Comparison of ENCODE assay signal across 8 mouse cellular contexts in genomic region chr12:71137686-71138085, GRCm38 (mm10). TPM values are rescaled to one million over a fixed set of nuclear protein-coding genes. Genes with fewer than 3 reads are reported as not detected.
DNase-seq lines count a peak whose midpoint lies in the region; ATAC-seq lines count a peak whose summit lies in the region.

No protein-coding gene starts in this region.

- peaks cover 42% of the 10 kb centered on the region for H3K36me3 ChIP-seq in erythroblast, embryonic 14.5 days (ENCODE audit: control insufficient read depth)
- peaks cover 43% of the 10 kb centered on the region for H3K36me3 ChIP-seq in forebrain, embryonic 10.5 days (replicated peaks)
- H3K36me3 ChIP-seq in liver, embryonic 13.5 days = peaks cover 37% of the 10 kb centered on the region

- peak; percentile 21 for DNase-seq in 3T3-L1 (ENCODE audit: low read depth, low spot score)
- DNase-seq in forebrain, embryonic 10.5 days (ENCODE audit: extremely low spot score, low spot score) = no peak
- DNase-seq in liver, embryonic 13.5 days = no peak
- DNase-seq in right cerebral cortex, adult 2 months (ENCODE audit: low spot score in 2 of 2) = no peak
- DNase-seq in cerebellum, postnatal 36 days = no peak
- no peak for DNase-seq in adrenal gland, adult 18-20 months (ENCODE audit: low spot score in 2 of 2)

- peak overlapping the region; percentile 89 for H3K9ac ChIP-seq in liver, embryonic 13.5 days

- no peaks in the 10 kb centered on the region for H3K27me3 ChIP-seq in erythroblast, embryonic 14.5 days (ENCODE audit: control insufficient read depth)
- no peaks in the 10 kb centered on the region for H3K27me3 ChIP-seq in forebrain, embryonic 10.5 days (ENCODE audit: poor library complexity, severe bottlenecking)
- H3K27me3 ChIP-seq in liver, embryonic 13.5 days = no peaks in the 10 kb centered on the region

- WGBS in forebrain, embryonic 10.5 days = 19% methylated on average over 11 of the region's 11 CpGs
- 4% methylated on average over 11 of the region's 11 CpGs for WGBS in liver, embryonic 13.5 days (ENCODE audit: insufficient replicate concordance)

- H3K27ac ChIP-seq in forebrain, embryonic 10.5 days = peak overlapping the region; percentile 94
- peak overlapping the region; percentile 61 for H3K27ac ChIP-seq in liver, embryonic 13.5 days

- peak overlapping the region; percentile 96 for H3K4me3 ChIP-seq in erythroblast, embryonic 14.5 days (replicated peaks)
- peak overlapping the region; percentile 98 for H3K4me3 ChIP-seq in forebrain, embryonic 10.5 days
- H3K4me3 ChIP-seq in liver, embryonic 13.5 days (replicated peaks) = peak overlapping the region; percentile 92

- no peaks in the 10 kb centered on the region for H3K9me3 ChIP-seq in erythroblast, embryonic 14.5 days (ENCODE audit: control insufficient read depth, low read length)
- no peaks in the 10 kb centered on the region for H3K9me3 ChIP-seq in forebrain, embryonic 10.5 days
- no peaks in the 10 kb centered on the region for H3K9me3 ChIP-seq in liver, embryonic 13.5 days (replicated peaks)

- H3K4me1 ChIP-seq in erythroblast, embryonic 14.5 days (ENCODE audit: control insufficient read depth) = peaks cover 36% of the 10 kb centered on the region
- peaks cover 32% of the 10 kb centered on the region for H3K4me1 ChIP-seq in forebrain, embryonic 10.5 days
- peaks cover 34% of the 10 kb centered on the region for H3K4me1 ChIP-seq in liver, embryonic 13.5 days (replicated peaks)

- peak overlapping the region; percentile 93 for H3K4me2 ChIP-seq in liver, embryonic 13.5 days

- ATAC-seq in erythroblast, adult 5-6 weeks (replicated peaks; ENCODE audit: low FRiP score, poor library complexity, severe bottlenecking) = no peak
- ATAC-seq in liver, embryonic 13.5 days (ENCODE audit: low read depth) = no peak

RNA-seq across cellular contexts. Expression of gene 2700049A03Rik, which starts 1.0 kb away (rescaled TPM):
- 0.06 and 0.10 TPM in 2 replicates for polyA plus RNA-seq in erythroblast, embryonic 14.5 days (2012)
- total RNA-seq in erythroblast, adult 5-6 weeks (2015; ENCODE audit: low replicate concordance) = 5.8 and 12.3 TPM in 2 replicates
- 15.4 and 17.7 TPM in 2 replicates for total RNA-seq in erythroblast, adult 5-6 weeks (2017; ENCODE audit: low replicate concordance)
- 17.5 and 18.5 TPM in 2 replicates for polyA plus RNA-seq in forebrain, embryonic 10.5 days (2016; fragmentation: Nextera tagmentation; extraction: Ambion mirVana)
- polyA plus RNA-seq in liver, embryonic 13.5 days (2015; fragmentation: Nextera tagmentation; extraction: Ambion mirVana) = 5.0 and 5.3 TPM in 2 replicates
- 1 to 10 TPM; 5.1 to 7.3 TPM for total RNA-seq in adrenal gland, adult 18-20 months (2021)

RNA-seq across cellular contexts. Expression of gene Timm9, which starts 1.2 kb away (rescaled TPM):
- 0.45 and 1.0 TPM in 2 replicates for polyA plus RNA-seq in erythroblast, embryonic 14.5 days (2012)
- total RNA-seq in erythroblast, adult 5-6 weeks (2015; ENCODE audit: low replicate concordance) = 17.9 and 18.8 TPM in 2 replicates
- 0.34 and 0.56 TPM in 2 replicates for total RNA-seq in erythroblast, adult 5-6 weeks (2017; ENCODE audit: low replicate concordance)
- polyA plus RNA-seq in forebrain, embryonic 10.5 days (2016; fragmentation: Nextera tagmentation; extraction: Ambion mirVana) = 82.4 and 86.8 TPM in 2 replicates
- polyA plus RNA-seq in liver, embryonic 13.5 days (2015; fragmentation: Nextera tagmentation; extraction: Ambion mirVana) = 65.8 and 74.5 TPM in 2 replicates
- total RNA-seq in adrenal gland, adult 18-20 months (2021) = 10 to 100 TPM; 60.0 to 64.2 TPM

RNA-seq across cellular contexts. Expression of gene Tomm20l, which starts 26.5 kb away (rescaled TPM):
- not detected in 2 replicates for polyA plus RNA-seq in erythroblast, embryonic 14.5 days (2012)
- not detected in 2 replicates for total RNA-seq in erythroblast, adult 5-6 weeks (2015; ENCODE audit: low replicate concordance)
- not detected in 2 replicates for total RNA-seq in erythroblast, adult 5-6 weeks (2017; ENCODE audit: low replicate concordance)
- polyA plus RNA-seq in forebrain, embryonic 10.5 days (2016; fragmentation: Nextera tagmentation; extraction: Ambion mirVana) = not detected in 2 replicates
- polyA plus RNA-seq in liver, embryonic 13.5 days (2015; fragmentation: Nextera tagmentation; extraction: Ambion mirVana) = not detected in 2 replicates
- total RNA-seq in adrenal gland, adult 18-20 months (2021) = 1 to 10 TPM; 4.3 to 7.3 TPM

Comparison
In these comparisons a context has a peak if more than half of its experiments do, and no peak if none do; other contexts are left out.
1. RNA of gene Timm9, which starts 1.2 kb away (polyA plus RNA-seq): 82.4 to 86.8 TPM in forebrain, embryonic 10.5 days and 65.8 to 74.5 TPM in liver, embryonic 13.5 days; 0.45 to 1.0 TPM in erythroblast, embryonic 14.5 days; every median in the first group is over 10 times any median in the second.
2. Peak in every context shown above with its lines, with median percentiles within 50 percentile points of each other: H3K4me3 ChIP-seq.